Comparison of ENCODE assay signal across 20 mouse cellular contexts in the genomic region with DNA sequence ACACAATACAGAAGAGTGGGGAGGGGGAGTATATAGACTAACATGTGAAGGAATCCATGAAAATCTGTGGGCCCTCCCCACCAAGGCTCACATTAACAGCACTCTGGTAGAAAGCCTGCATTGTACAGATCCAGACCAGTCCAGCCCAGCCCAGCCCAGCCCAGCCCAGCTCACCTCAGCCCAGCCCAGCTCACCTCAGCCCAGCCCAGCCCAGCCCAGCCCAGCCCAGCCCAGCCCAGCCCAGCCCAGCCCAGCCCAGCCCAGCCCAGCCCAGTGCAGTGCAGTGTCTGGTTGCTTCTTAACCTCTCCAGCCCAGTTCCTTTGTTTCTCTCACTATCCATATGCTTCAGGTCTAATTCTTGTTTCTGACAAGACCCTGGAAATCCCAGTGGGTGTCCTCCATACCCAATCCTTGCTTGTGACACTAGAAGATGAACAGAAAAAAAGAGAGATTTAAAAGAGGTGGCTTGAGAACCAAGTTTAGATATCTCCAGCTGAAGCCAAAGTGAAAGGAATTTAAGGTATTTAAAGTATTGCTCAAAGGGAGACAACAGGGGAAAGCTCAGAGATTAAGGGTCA.
DNase-seq lines count a peak whose midpoint lies in the region; ATAC-seq and TF ChIP-seq lines count a peak whose summit lies in the region.
"Had no signal": no experiment of that assay in that cellular context is flagged by ENCODE, and none has a peak within 500 bp of the region (broad histone marks: within the 10 kb centered on the region; RNA-seq: fewer than 3 reads in every experiment).

No protein-coding gene starts in this region.

- no peaks in the 10 kb centered on the region for H3K4me1 ChIP-seq in embryonic facial prominence, embryonic 14.5 days (ENCODE audit: control insufficient read depth, insufficient read depth, low read length)
- no peaks in the 10 kb centered on the region for H3K4me1 ChIP-seq in stomach, postnatal 0 days (replicated peaks; ENCODE audit: control insufficient read depth, insufficient read depth)
- H3K4me1 ChIP-seq: forebrain, embryonic 13.5 days; megakaryocyte, embryonic 14.5 days had no signal

- peak; percentile 12 to 23 for DNase-seq in kidney, postnatal 4 days
- no peak for DNase-seq in kidney, adult 11 months
- peak; percentile 49 for DNase-seq in Muller cell, postnatal 12 days (ENCODE audit: inconsistent ontology term)
- no peak for DNase-seq in embryonic facial prominence, embryonic 14.5 days (ENCODE audit: low spot score)
- peak; percentile 48 for DNase-seq in stomach, postnatal 0 days (ENCODE audit: low spot score)
- no peak for DNase-seq in left cerebral cortex, adult 8-10 months (ENCODE audit: low spot score in 2 of 2)
- DNase-seq in layer of hippocampus, postnatal 10 days (ENCODE audit: low spot score in 2 of 2): no peak
- DNase-seq: adrenal gland, adult 8-10 months; cerebellum, adult 8-10 months; gastrocnemius, postnatal 10 days; heart, adult 2 months; heart, postnatal 36 days; kidney, postnatal 10 days; lung, postnatal 10 days; thymus, postnatal 25 days had no signal

- TF ChIP-seq EP300 in stomach, postnatal 0 days (optimal IDR thresholded peaks at IDR 0.05): no peak

- H3K27ac ChIP-seq in embryonic facial prominence, embryonic 14.5 days (replicated peaks; ENCODE audit: low read depth, low read length): no peak overlapping the region
- H3K27ac ChIP-seq in stomach, postnatal 0 days (replicated peaks): no peak overlapping the region
- H3K27ac ChIP-seq: forebrain, embryonic 13.5 days; heart, adult 2 months; hindbrain, embryonic 14.5 days; liver, embryonic 14.5 days had no signal

- no peak overlapping the region for H3K4me3 ChIP-seq in embryonic facial prominence, embryonic 14.5 days (ENCODE audit: low read depth, low read length)
- no peak overlapping the region for H3K4me3 ChIP-seq in stomach, postnatal 0 days (ENCODE audit: low read depth, low read length)
- H3K4me3 ChIP-seq: erythroblast, embryonic 14.5 days; forebrain, embryonic 13.5 days; heart, adult 2 months; megakaryocyte, embryonic 14.5 days had no signal

- no peaks in the 10 kb centered on the region for H3K36me3 ChIP-seq in embryonic facial prominence, embryonic 14.5 days (ENCODE audit: control insufficient read depth, insufficient read depth, low read length)
- H3K36me3 ChIP-seq in stomach, postnatal 0 days (ENCODE audit: control insufficient read depth, insufficient read depth, low read length): no peaks in the 10 kb centered on the region

- peak; percentile 79; the same call in 1 of the 2 replicates for ATAC-seq in embryonic facial prominence, embryonic 14.5 days (ENCODE audit: low read depth)
- peak; percentile 87 for ATAC-seq in stomach, postnatal 0 days (ENCODE audit: low FRiP score, low TSS enrichment)
- ATAC-seq: forebrain, embryonic 13.5 days had no signal

- TF ChIP-seq CTCF in stomach, postnatal 0 days (IDR thresholded peaks at IDR 0.05; ENCODE audit: low read depth): no peak

- no peaks in the 10 kb centered on the region for H3K9me3 ChIP-seq in embryonic facial prominence, embryonic 14.5 days (ENCODE audit: control insufficient read depth, low read length)
- H3K9me3 ChIP-seq in stomach, postnatal 0 days (ENCODE audit: control insufficient read depth, low read length): no peaks in the 10 kb centered on the region
- H3K9me3 ChIP-seq: forebrain, embryonic 13.5 days had no signal

- no peak overlapping the region for H3K4me2 ChIP-seq in embryonic facial prominence, embryonic 14.5 days (ENCODE audit: low read depth, low read length)
- no peak overlapping the region for H3K4me2 ChIP-seq in stomach, postnatal 0 days (replicated peaks; ENCODE audit: low read depth)
- H3K4me2 ChIP-seq: forebrain, embryonic 13.5 days; hindbrain, embryonic 14.5 days had no signal

- H3K27me3 ChIP-seq in embryonic facial prominence, embryonic 14.5 days (replicated peaks; ENCODE audit: control insufficient read depth, insufficient read depth, low read length): no peaks in the 10 kb centered on the region
- H3K27me3 ChIP-seq in stomach, postnatal 0 days (ENCODE audit: control insufficient read depth, insufficient read depth, low read length): no peaks in the 10 kb centered on the region
- H3K27me3 ChIP-seq: forebrain, embryonic 13.5 days; megakaryocyte, embryonic 14.5 days had no signal

- H3K9ac ChIP-seq in embryonic facial prominence, embryonic 14.5 days (ENCODE audit: low read depth, low read length): no peak overlapping the region
- no peak overlapping the region for H3K9ac ChIP-seq in stomach, postnatal 0 days (ENCODE audit: low read length)
- H3K9ac ChIP-seq: forebrain, embryonic 13.5 days; hindbrain, embryonic 14.5 days; liver, embryonic 14.5 days had no signal

Comparison
In these comparisons a context has a peak if more than half of its experiments do, and no peak if none do; other contexts are left out.
1. DNase-seq: peak in kidney, postnatal 4 days (2 of 2), Muller cell, postnatal 12 days (single experiment) and stomach, postnatal 0 days (single experiment); none in kidney, adult 11 months (single experiment), embryonic facial prominence, embryonic 14.5 days (single experiment), left cerebral cortex, adult 8-10 months (0 of 2) and layer of hippocampus, postnatal 10 days (0 of 2).